Mouse (Mus musculus) kidney, embryonic 14.5 days (tissue): ENCODE results near the gene Sirt4. TPM values are rescaled to one million over a fixed set of nuclear protein-coding genes. Genes with fewer than 3 reads are reported as not detected.

Experiments
- ATAC-seq: fragments of 200-750 bp; cut with Nextera tagmentation; 2 replicates; pipeline ENCODE4 v1.8.0; 2017; ENCODE audit warnings: moderate number of reproducible peaks, mild to moderate bottlenecking, moderate TSS enrichment, moderate library complexity; ENCODE audit not compliant: low FRiP score, low TSS enrichment
- H3K27ac ChIP-seq: fragments of 300-500 bp; sonication (generic); 2 replicates; pipeline ENCODE4 v1.5.1; 2014; ENCODE audit warnings: low read depth, mild to moderate bottlenecking, low read length, moderate library complexity, mixed read lengths
- H3K27me3 ChIP-seq: fragments of 300-500 bp; sonication (generic); 2 replicates; pipeline ENCODE4 v1.6.1; 2014; ENCODE audit warnings: mild to moderate bottlenecking, low read length; ENCODE audit not compliant: control insufficient read depth, insufficient read depth
- H3K36me3 ChIP-seq: fragments of 300-500 bp; sonication (generic); 2 replicates; pipeline ENCODE4 v1.6.1; 2014; ENCODE audit warnings: low read length, mixed read lengths; ENCODE audit not compliant: control insufficient read depth, insufficient read depth
- H3K4me1 ChIP-seq: fragments of 300-500 bp; sonication (generic); 2 replicates; pipeline ENCODE4 v1.6.1; 2014; ENCODE audit warnings: low read length, mixed read lengths; ENCODE audit not compliant: control insufficient read depth, insufficient read depth
- H3K4me2 ChIP-seq: fragments of 300-500 bp; sonication (generic); replicated peaks from 2 replicates; pipeline ENCODE4 v1.6.1; 2014; ENCODE audit warnings: low read depth, mild to moderate bottlenecking, low read length
- H3K4me3 ChIP-seq: fragments of 300-500 bp; sonication (generic); 2 replicates; pipeline ENCODE4 v1.5.1; 2014; ENCODE audit warnings: mild to moderate bottlenecking, low read length
- H3K9ac ChIP-seq: fragments of 300-500 bp; sonication (generic); 2 replicates; pipeline ENCODE4 v1.6.1; 2014; ENCODE audit warnings: low read depth, mild to moderate bottlenecking, low read length, moderate library complexity
- H3K9me3 ChIP-seq: fragments of 300-500 bp; sonication (generic); 2 replicates; pipeline ENCODE4 v1.6.1; 2016; ENCODE audit warnings: low read length; ENCODE audit not compliant: control insufficient read depth
- WGBS: fragments of 180-500 bp; shearing (Covaris S2); extraction: QIAGEN DNeasy Blood & Tissue Kit; methylation state at CpG from one replicate; pipeline ENCODE4 v1.1.7; 2014; 5-methylcytosine and 5-hydroxymethylcytosine counted together
- polyA plus RNA-seq: library from polyadenylated mRNA; unstranded; fragments of >200 nt; fragmentation: Nextera tagmentation; extraction: Ambion mirVana; gene quantifications from 2 replicates; pipeline ENCODE4 v1.2.1, GENCODE M21; 2014

Sirt4 gene
- polyA plus RNA-seq, 1 experiment from 2014 or later: 20.9 TPM

GRCm38 (mm10) chr5:115437242-115437944 is 47.1 kb downstream of the Sirt4 start:
- Histone ChIP-seq H3K4me3 (no peak overlapping the region), H3K27ac (peak overlapping the region; percentile 95), H3K9me3 (no peaks in the 10 kb centered on the region), H3K4me2 (no peak overlapping the region), H3K4me1 (peaks cover 58% of the 10 kb centered on the region), H3K27me3 (no peaks in the 10 kb centered on the region), H3K36me3 (peaks cover 55% of the 10 kb centered on the region), H3K9ac (no peak overlapping the region)
- no peak for ATAC-seq
- WGBS: 49% methylated on average over 7 of the region's 7 CpGs

- Histone ChIP-seq H3K27me3 (no peaks in the 10 kb centered on the region), H3K9ac (peak overlapping the region; percentile 78), H3K27ac (peak overlapping the region; percentile 95), H3K36me3 (peaks cover 47% of the 10 kb centered on the region), H3K4me1 (peaks cover 66% of the 10 kb centered on the region), H3K4me3 (peak overlapping the region; percentile 35), H3K9me3 (no peaks in the 10 kb centered on the region), H3K4me2 (peak overlapping the region; percentile 68)
- peak; percentile 83 for ATAC-seq
- WGBS: 1% methylated on average over 31 of the region's 43 CpGs
Observed at GRCm38 (mm10) chr5:115436421-115437124, 48.0 kb downstream of the Sirt4 start.

- ATAC-seq: no peak
- Histone ChIP-seq H3K36me3 (peaks cover 46% of the 10 kb centered on the region), H3K27me3 (no peaks in the 10 kb centered on the region), H3K9ac (peak overlapping the region; percentile 78), H3K27ac (peak overlapping the region; percentile 95), H3K4me3 (peak overlapping the region; percentile 35), H3K9me3 (no peaks in the 10 kb centered on the region), H3K4me2 (peak overlapping the region; percentile 68), H3K4me1 (peaks cover 69% of the 10 kb centered on the region)
- 23% methylated on average over 8 of the region's 8 CpGs for WGBS
Observed at GRCm38 (mm10) chr5:115435755-115436379, 48.7 kb downstream of the Sirt4 start.

GRCm38 (mm10) chr5:115434853-115435754 is 49.4 kb downstream of the Sirt4 start:
- Histone ChIP-seq H3K4me2 (no peak overlapping the region; the same call in 1 of the 2 replicates), H3K27me3 (peaks cover 3% of the 10 kb centered on the region; the same call in 1 of the 2 replicates), H3K9ac (peak overlapping the region; percentile 78; the same call in 1 of the 2 replicates), H3K36me3 (peaks cover 40% of the 10 kb centered on the region), H3K4me3 (no peak overlapping the region), H3K9me3 (no peaks in the 10 kb centered on the region), H3K27ac (peak overlapping the region; percentile 95; the same call in 1 of the 2 replicates), H3K4me1 (peaks cover 69% of the 10 kb centered on the region)
- ATAC-seq: no peak
- 35% methylated on average over 15 of the region's 15 CpGs for WGBS

GRCm38 (mm10) chr5:115434280-115434852 is 50.2 kb downstream of the Sirt4 start:
- Histone ChIP-seq H3K27me3 (peaks cover 5% of the 10 kb centered on the region; the same call in 1 of the 2 replicates), H3K4me1 (peaks cover 69% of the 10 kb centered on the region), H3K4me2 (no peak overlapping the region), H3K27ac (no peak overlapping the region), H3K9ac (peak overlapping the region; percentile 18; the same call in 1 of the 2 replicates), H3K4me3 (no peak overlapping the region), H3K9me3 (no peaks in the 10 kb centered on the region), H3K36me3 (peaks cover 33% of the 10 kb centered on the region)
- WGBS: 38% methylated on average over 11 of the region's 11 CpGs
- no peak for ATAC-seq

GRCm38 (mm10) chr5:115433191-115433590 is 51.3 kb downstream of the Sirt4 start:
- H3K4me3 ChIP-seq: no peak overlapping the region
- H3K36me3 ChIP-seq: peaks cover 25% of the 10 kb centered on the region
- peaks cover 5% of the 10 kb centered on the region; the same call in 1 of the 2 replicates for H3K27me3 ChIP-seq
- 74% methylated on average over 8 of the region's 8 CpGs for WGBS
- H3K4me1 ChIP-seq: peaks cover 59% of the 10 kb centered on the region
- ATAC-seq: no peak
- H3K4me2 ChIP-seq: no peak overlapping the region
- H3K9me3 ChIP-seq: no peaks in the 10 kb centered on the region
- H3K27ac ChIP-seq: no peak overlapping the region
- H3K9ac ChIP-seq: no peak overlapping the region

- Histone ChIP-seq H3K4me2 (peak overlapping the region; percentile 85; the same call in 1 of the 2 replicates), H3K27me3 (peaks cover 5% of the 10 kb centered on the region; the same call in 1 of the 2 replicates), H3K4me3 (no peak overlapping the region), H3K9ac (peak overlapping the region; percentile 7; the same call in 1 of the 2 replicates), H3K4me1 (peaks cover 52% of the 10 kb centered on the region), H3K9me3 (no peaks in the 10 kb centered on the region), H3K27ac (no peak overlapping the region), H3K36me3 (peaks cover 25% of the 10 kb centered on the region)
- ATAC-seq: no peak
- 74% methylated on average over 11 of the region's 11 CpGs for WGBS
Observed at GRCm38 (mm10) chr5:115432395-115432794, 52.1 kb downstream of the Sirt4 start.

GRCm38 (mm10) chr5:115431898-115432259 is 52.6 kb downstream of the Sirt4 start:
- H3K27me3 ChIP-seq: peaks cover 5% of the 10 kb centered on the region; the same call in 1 of the 2 replicates
- peak overlapping the region; percentile 85 for H3K4me2 ChIP-seq
- peak overlapping the region; percentile 96; the same call in 1 of the 2 replicates for H3K4me3 ChIP-seq
- peak overlapping the region; percentile 99 for H3K9ac ChIP-seq
- no peak for ATAC-seq
- H3K4me1 ChIP-seq: peaks cover 47% of the 10 kb centered on the region
- H3K27ac ChIP-seq: peak overlapping the region; percentile 18; the same call in 1 of the 2 replicates
- WGBS: 30% methylated on average over 7 of the region's 7 CpGs
- peaks cover 25% of the 10 kb centered on the region for H3K36me3 ChIP-seq
- no peaks in the 10 kb centered on the region for H3K9me3 ChIP-seq
